Mouse (Mus musculus) forebrain, postnatal 0 days (tissue): ENCODE measurements at regions not wholly inside any gene's neighbourhood (a gene's known extent, or its start where the extent isn't known, plus 50 kb on each side); places are given as distances from the start of the nearest gene placed in this dataset.

Source experiments
- ATAC-seq: fragments of 200-750 bp; cut with Nextera tagmentation; 2 replicates; pipeline ENCODE4 v1.8.0; 2017; ENCODE audit warnings: mild to moderate bottlenecking, moderate library complexity
- DNase-seq: peaks from one replicate; pipeline ENCODE4 v3.0.0-alpha.2; 2015
- H3K27ac ChIP-seq: fragments of 300-500 bp; sonication (generic); 2 replicates; pipeline ENCODE4 v1.5.1; 2014; ENCODE audit warnings: low read depth, mild to moderate bottlenecking, antibody characterized with exemption, low read length, moderate library complexity, mixed read lengths
- H3K27me3 ChIP-seq: fragments of 300-500 bp; sonication (generic); 2 replicates; pipeline ENCODE4 v1.6.1; 2014; ENCODE audit warnings: mild to moderate bottlenecking, low read length, mixed read lengths; ENCODE audit not compliant: insufficient read depth
- H3K36me3 ChIP-seq: fragments of 300-500 bp; sonication (generic); 2 replicates; pipeline ENCODE4 v1.6.1; 2014; ENCODE audit warnings: mild to moderate bottlenecking, moderate library complexity; ENCODE audit not compliant: insufficient read depth
- H3K4me1 ChIP-seq: fragments of 300-500 bp; sonication (generic); 2 replicates; pipeline ENCODE4 v1.6.1; 2014; ENCODE audit warnings: antibody characterized with exemption; ENCODE audit not compliant: insufficient read depth
- H3K4me2 ChIP-seq: fragments of 300-500 bp; sonication (generic); 2 replicates; pipeline ENCODE4 v1.6.1; 2014; ENCODE audit warnings: low read depth, mild to moderate bottlenecking, moderate library complexity
- H3K4me3 ChIP-seq: fragments of 300-500 bp; sonication (generic); 2 replicates; pipeline ENCODE4 v1.5.1; 2014; ENCODE audit warnings: low read depth, low read length, mixed read lengths
- H3K9ac ChIP-seq: fragments of 300-500 bp; sonication (generic); 2 replicates; pipeline ENCODE4 v1.6.1; 2014; ENCODE audit warnings: mild to moderate bottlenecking
- H3K9me3 ChIP-seq: fragments of 300-500 bp; sonication (generic); 2 replicates; pipeline ENCODE4 v1.6.1; 2016; ENCODE audit warnings: low read length
- CTCF ChIP-seq: sonication (generic); IDR thresholded peaks from 2 replicates; pipeline ENCODE4 v1.5.1; 2016; ENCODE audit warnings: antibody characterized with exemption, control low read depth, low read depth
- WGBS: fragments of 180-500 bp; shearing (Covaris S2); extraction: QIAGEN DNeasy Blood & Tissue Kit; methylation state at CpG from one replicate; pipeline ENCODE4 v1.1.7; 2014; 5-methylcytosine and 5-hydroxymethylcytosine counted together

DNA sequence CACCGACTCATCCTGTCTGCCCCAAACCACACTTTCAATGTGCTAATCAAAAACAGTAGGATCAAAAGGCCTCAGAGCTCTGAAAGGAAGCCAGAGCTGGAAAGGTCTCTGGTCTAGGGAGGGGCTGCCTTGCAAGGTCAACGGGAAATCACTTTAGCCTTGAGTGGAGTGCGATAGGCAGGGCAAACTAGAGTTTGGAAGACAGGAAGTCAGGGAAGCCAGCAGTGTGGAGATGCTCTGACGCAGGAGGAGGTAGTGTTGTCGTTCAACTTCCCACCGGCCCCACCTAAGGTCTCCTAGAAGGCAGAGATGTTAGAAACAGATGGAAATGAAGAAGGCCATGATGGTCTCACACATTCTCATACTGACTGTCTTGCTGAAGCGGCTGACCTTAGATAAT, 52.0 kb upstream of the Trp53i11 start:
- H3K4me1 ChIP-seq: no peaks in the 10 kb centered on the region
- H3K27me3 ChIP-seq: no peaks in the 10 kb centered on the region
- H3K4me2 ChIP-seq: no peak overlapping the region
- no peak overlapping the region for H3K9ac ChIP-seq
- H3K36me3 ChIP-seq: no peaks in the 10 kb centered on the region
- TF ChIP-seq CTCF: no peak
- H3K9me3 ChIP-seq: no peaks in the 10 kb centered on the region
- DNase-seq: no peak
- 76% methylated on average over 7 of the region's 7 CpGs for WGBS
- H3K27ac ChIP-seq: no peak overlapping the region
- no peak overlapping the region for H3K4me3 ChIP-seq
- no peak for ATAC-seq

- no peak for TF ChIP-seq CTCF
- Histone ChIP-seq H3K27me3 (no peaks in the 10 kb centered on the region), H3K9ac (no peak overlapping the region), H3K4me1 (no peaks in the 10 kb centered on the region), H3K36me3 (no peaks in the 10 kb centered on the region), H3K4me3 (no peak overlapping the region), H3K9me3 (no peaks in the 10 kb centered on the region), H3K27ac (no peak overlapping the region), H3K4me2 (no peak overlapping the region)
- DNase-seq (no peak), ATAC-seq (no peak)
- 83% methylated on average over 10 of the region's 10 CpGs for WGBS
Observed at GRCm38 (mm10) chr2:93133301-93133971, 53.9 kb upstream of the Trp53i11 start.

- Histone ChIP-seq H3K27ac (peak overlapping the region; percentile 29; the same call in 1 of the 2 replicates), H3K9me3 (no peaks in the 10 kb centered on the region), H3K36me3 (no peaks in the 10 kb centered on the region), H3K4me2 (no peak overlapping the region), H3K9ac (no peak overlapping the region), H3K27me3 (no peaks in the 10 kb centered on the region), H3K4me1 (no peaks in the 10 kb centered on the region), H3K4me3 (no peak overlapping the region)
- TF ChIP-seq CTCF: no peak
- ATAC-seq (peak; percentile 85), DNase-seq (peak; percentile 76)
- 29% methylated on average over 9 of the region's 9 CpGs for WGBS
Observed at GRCm38 (mm10) chr2:93131825-93132623, 55.3 kb upstream of the Trp53i11 start.

DNA sequence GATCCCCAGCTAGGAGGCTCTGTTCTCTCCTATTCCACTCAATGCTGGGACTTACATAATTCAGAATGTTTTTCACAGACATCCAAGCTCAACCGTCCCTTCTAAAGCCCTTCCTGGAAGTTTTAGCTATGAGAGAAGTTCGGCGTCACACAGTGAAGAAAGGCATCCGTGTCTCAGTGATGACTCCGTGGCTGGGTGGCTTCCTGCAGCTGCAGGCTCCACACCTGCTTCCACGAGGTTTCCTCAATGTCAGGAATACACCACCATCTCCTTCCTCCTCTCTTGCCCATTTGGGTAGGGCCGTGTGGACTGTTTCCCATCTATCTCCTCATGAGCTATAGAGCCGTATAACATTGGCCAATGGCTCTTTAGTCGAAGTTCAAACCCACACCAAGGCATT, 56.1 kb upstream of the Trp53i11 start:
- no peak overlapping the region for H3K4me3 ChIP-seq
- H3K27ac ChIP-seq: no peak overlapping the region
- no peak overlapping the region for H3K9ac ChIP-seq
- WGBS: 85% methylated on average over 9 of the region's 9 CpGs
- DNase-seq (no peak), ATAC-seq (no peak)
- H3K4me2 ChIP-seq: no peak overlapping the region
- H3K9me3 ChIP-seq: no peaks in the 10 kb centered on the region
- TF ChIP-seq CTCF: no peak
- no peaks in the 10 kb centered on the region for H3K27me3 ChIP-seq
- H3K4me1 ChIP-seq: no peaks in the 10 kb centered on the region
- no peaks in the 10 kb centered on the region for H3K36me3 ChIP-seq

DNA sequence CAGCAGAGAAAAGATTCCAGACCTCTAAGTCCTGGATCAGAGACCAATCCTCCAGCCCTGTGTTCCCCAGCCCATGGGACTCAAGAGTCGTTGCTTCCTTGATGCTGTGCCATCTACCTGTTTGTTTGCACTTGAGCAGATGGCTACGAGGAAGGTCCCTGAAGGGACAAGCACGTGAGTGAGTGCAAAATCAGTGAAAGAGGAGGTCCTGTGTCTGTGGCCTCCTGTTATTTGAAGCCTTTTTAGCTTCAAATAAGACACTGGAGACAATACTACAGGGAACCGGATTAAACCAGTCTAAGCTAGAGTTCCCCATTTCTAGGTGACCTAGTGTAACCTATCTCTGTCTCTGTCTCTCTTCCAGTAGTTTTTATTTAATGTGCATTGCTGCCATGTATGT, 58.2 kb upstream of the Trp53i11 start:
- Histone ChIP-seq H3K4me2 (no peak overlapping the region), H3K4me1 (no peaks in the 10 kb centered on the region), H3K9ac (no peak overlapping the region), H3K9me3 (no peaks in the 10 kb centered on the region), H3K27ac (no peak overlapping the region), H3K36me3 (no peaks in the 10 kb centered on the region), H3K27me3 (no peaks in the 10 kb centered on the region), H3K4me3 (no peak overlapping the region)
- no peak for DNase-seq
- no peak for TF ChIP-seq CTCF
- ATAC-seq: no peak
- WGBS: 69% methylated on average over 4 of the region's 4 CpGs

- Histone ChIP-seq H3K27ac (no peak overlapping the region; the same call in 1 of the 2 replicates), H3K27me3 (no peaks in the 10 kb centered on the region), H3K9ac (no peak overlapping the region), H3K4me3 (no peak overlapping the region), H3K4me2 (no peak overlapping the region), H3K36me3 (no peaks in the 10 kb centered on the region), H3K4me1 (no peaks in the 10 kb centered on the region), H3K9me3 (no peaks in the 10 kb centered on the region)
- ATAC-seq (no peak), DNase-seq (no peak)
- WGBS: 48% methylated on average over 7 of the region's 7 CpGs
- no peak for TF ChIP-seq CTCF
Observed at GRCm38 (mm10) chr2:93126595-93127165, 60.7 kb upstream of the Trp53i11 start.

DNA sequence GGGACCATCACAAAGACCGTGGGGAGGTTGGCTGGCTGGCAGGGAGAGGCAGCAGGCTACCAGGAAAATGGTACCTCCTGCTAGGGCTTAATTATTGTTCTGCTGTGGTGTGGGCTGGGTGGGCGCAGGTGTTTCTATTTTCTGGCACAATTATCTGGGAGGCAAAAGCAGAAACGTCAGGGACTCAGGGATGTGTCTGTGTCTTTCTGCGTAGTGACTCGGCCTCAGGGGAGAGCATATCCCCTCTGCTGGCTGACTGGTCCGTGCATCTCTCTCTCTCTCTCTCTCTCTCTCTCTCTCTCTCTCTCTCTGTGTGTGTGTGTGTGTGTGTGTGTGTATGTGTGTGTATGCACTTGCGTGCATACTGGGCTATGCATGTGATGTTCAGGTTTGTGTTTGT, 61.2 kb upstream of the Trp53i11 start:
- ATAC-seq (no peak), DNase-seq (no peak)
- Histone ChIP-seq H3K4me2 (no peak overlapping the region), H3K9me3 (no peaks in the 10 kb centered on the region), H3K9ac (no peak overlapping the region), H3K36me3 (no peaks in the 10 kb centered on the region), H3K4me1 (no peaks in the 10 kb centered on the region), H3K4me3 (no peak overlapping the region), H3K27me3 (no peaks in the 10 kb centered on the region), H3K27ac (no peak overlapping the region)
- no peak for TF ChIP-seq CTCF
- WGBS: 55% methylated on average over 7 of the region's 7 CpGs
